Mouse (Mus musculus) adrenal gland, postnatal 36 days (tissue): ENCODE results near the gene Sema5a. TPM values are rescaled to one million over a fixed set of nuclear protein-coding genes. Genes with fewer than 3 reads are reported as not detected.

ENCODE experiments used
- DNase-seq, 2 experiments: peaks; one replicate each; pipeline ENCODE4 v3.0.0; 2021; ENCODE audit warnings: mixed read lengths in 1 of 2
- total RNA-seq, 2 experiments: library from RNA; stranded (reverse); gene quantifications; 2 replicates each; pipeline ENCODE4 v1.2.3; 2021

Sema5a gene
- total RNA-seq, 2 experiments from 2014 or later = 16.0 to 23.2 TPM

GRCm38 (mm10) chr15:32543181-32543580 is 298.6 kb downstream of the Sema5a start:
- no peak for DNase-seq

GRCm38 (mm10) chr15:32545455-32545854 is 300.8 kb downstream of the Sema5a start:
- no peak for DNase-seq

- peak in 1 of 2 experiments; percentile 18 for DNase-seq
Measured at GRCm38 (mm10) chr15:32546746-32547145, 302.1 kb downstream of the Sema5a start.

GRCm38 (mm10) chr15:32558925-32559324 is 314.3 kb downstream of the Sema5a start:
- DNase-seq = no peak

GRCm38 (mm10) chr15:32562600-32562999 is 318.0 kb downstream of the Sema5a start:
- DNase-seq = no peak

GRCm38 (mm10) chr15:32568181-32568857 is 323.7 kb downstream of the Sema5a start:
- DNase-seq = peak; percentile 15 to 33

GRCm38 (mm10) chr15:32568858-32569387 is 324.3 kb downstream of the Sema5a start:
- DNase-seq = no peak

GRCm38 (mm10) chr15:32574327-32574726 is 329.7 kb downstream of the Sema5a start:
- no peak for DNase-seq

- DNase-seq = no peak
Measured at GRCm38 (mm10) chr15:32575212-32575611, 330.6 kb downstream of the Sema5a start.

- DNase-seq = no peak
Measured at GRCm38 (mm10) chr15:32579351-32579750, 334.7 kb downstream of the Sema5a start.

- DNase-seq = no peak
Measured at GRCm38 (mm10) chr15:32590641-32591040, 346.0 kb downstream of the Sema5a start.

GRCm38 (mm10) chr15:32593746-32594145 is 349.1 kb downstream of the Sema5a start:
- DNase-seq = no peak

- DNase-seq = no peak
Measured at GRCm38 (mm10) chr15:32596574-32596973, 352.0 kb downstream of the Sema5a start.

- DNase-seq = no peak
Measured at GRCm38 (mm10) chr15:32597189-32597588, 352.6 kb downstream of the Sema5a start.

- peak; percentile 64 to 71 for DNase-seq
Measured at GRCm38 (mm10) chr15:32607236-32607635, 362.6 kb downstream of the Sema5a start.

GRCm38 (mm10) chr15:32610776-32611175 is 366.2 kb downstream of the Sema5a start:
- DNase-seq = no peak

GRCm38 (mm10) chr15:32611201-32611600 is 366.6 kb downstream of the Sema5a start:
- no peak for DNase-seq

- no peak for DNase-seq
Measured at GRCm38 (mm10) chr15:32613718-32614117, 369.1 kb downstream of the Sema5a start.

GRCm38 (mm10) chr15:32615773-32616172 is 371.2 kb downstream of the Sema5a start:
- no peak for DNase-seq

GRCm38 (mm10) chr15:32619199-32619598 is 374.6 kb downstream of the Sema5a start:
- DNase-seq = no peak

GRCm38 (mm10) chr15:32623037-32623739 is 378.6 kb downstream of the Sema5a start:
- DNase-seq = no peak

- DNase-seq = no peak
Measured at GRCm38 (mm10) chr15:32624106-32624505, 379.5 kb downstream of the Sema5a start.

GRCm38 (mm10) chr15:32626031-32626430 is 381.4 kb downstream of the Sema5a start:
- DNase-seq = no peak
